Mouse (Mus musculus) kidney, embryonic 14.5 days (tissue): Measurements from ENCODE around the gene Abcb1a. TPM values are rescaled to one million over a fixed set of nuclear protein-coding genes. Genes with fewer than 3 reads are reported as not detected.

Source experiments
- ATAC-seq: fragments of 200-750 bp; cut with Nextera tagmentation; 2 replicates; pipeline ENCODE4 v1.8.0; 2017; ENCODE audit warnings: moderate number of reproducible peaks, mild to moderate bottlenecking, moderate TSS enrichment, moderate library complexity; ENCODE audit not compliant: low FRiP score, low TSS enrichment
- H3K27ac ChIP-seq: fragments of 300-500 bp; sonication (generic); 2 replicates; pipeline ENCODE4 v1.5.1; 2014; ENCODE audit warnings: low read depth, mild to moderate bottlenecking, low read length, moderate library complexity, mixed read lengths
- H3K27me3 ChIP-seq: fragments of 300-500 bp; sonication (generic); 2 replicates; pipeline ENCODE4 v1.6.1; 2014; ENCODE audit warnings: mild to moderate bottlenecking, low read length; ENCODE audit not compliant: control insufficient read depth, insufficient read depth
- H3K36me3 ChIP-seq: fragments of 300-500 bp; sonication (generic); 2 replicates; pipeline ENCODE4 v1.6.1; 2014; ENCODE audit warnings: low read length, mixed read lengths; ENCODE audit not compliant: control insufficient read depth, insufficient read depth
- H3K4me1 ChIP-seq: fragments of 300-500 bp; sonication (generic); 2 replicates; pipeline ENCODE4 v1.6.1; 2014; ENCODE audit warnings: low read length, mixed read lengths; ENCODE audit not compliant: control insufficient read depth, insufficient read depth
- H3K4me2 ChIP-seq: fragments of 300-500 bp; sonication (generic); replicated peaks from 2 replicates; pipeline ENCODE4 v1.6.1; 2014; ENCODE audit warnings: low read depth, mild to moderate bottlenecking, low read length
- H3K4me3 ChIP-seq: fragments of 300-500 bp; sonication (generic); 2 replicates; pipeline ENCODE4 v1.5.1; 2014; ENCODE audit warnings: mild to moderate bottlenecking, low read length
- H3K9ac ChIP-seq: fragments of 300-500 bp; sonication (generic); 2 replicates; pipeline ENCODE4 v1.6.1; 2014; ENCODE audit warnings: low read depth, mild to moderate bottlenecking, low read length, moderate library complexity
- H3K9me3 ChIP-seq: fragments of 300-500 bp; sonication (generic); 2 replicates; pipeline ENCODE4 v1.6.1; 2016; ENCODE audit warnings: low read length; ENCODE audit not compliant: control insufficient read depth
- WGBS: fragments of 180-500 bp; shearing (Covaris S2); extraction: QIAGEN DNeasy Blood & Tissue Kit; methylation state at CpG from one replicate; pipeline ENCODE4 v1.1.7; 2014; 5-methylcytosine and 5-hydroxymethylcytosine counted together
- polyA plus RNA-seq: library from polyadenylated mRNA; unstranded; fragments of >200 nt; fragmentation: Nextera tagmentation; extraction: Ambion mirVana; gene quantifications from 2 replicates; pipeline ENCODE4 v1.2.1, GENCODE M21; 2014

The Abcb1a gene
- polyA plus RNA-seq = 0.14 and 0.46 TPM in 2 replicates

GRCm38 (mm10) chr5:8659911-8660737 lies at the start of gene Abcb1a:
TSS of gene Abcb1a (plus strand) at chr5:8660077.
- ATAC-seq = peak; percentile 87
- WGBS = 4% methylated on average over 37 of the region's 37 CpGs
- peak within 1 kb of the TSS; percentile 43 for H3K4me3 ChIP-seq
- H3K27me3 ChIP-seq = no peaks in the 10 kb centered on the region
- H3K9me3 ChIP-seq = no peaks in the 10 kb centered on the region
- no peak within 1 kb of the TSS for H3K27ac ChIP-seq
- H3K9ac ChIP-seq = peak within 1 kb of the TSS; percentile 42
- no peaks in the 10 kb centered on the region for H3K36me3 ChIP-seq
- peak within 1 kb of the TSS; percentile 69 for H3K4me2 ChIP-seq
- H3K4me1 ChIP-seq = no peaks in the 10 kb centered on the region

GRCm38 (mm10) chr5:8622071-8622595 lies 37.7 kb upstream of the Abcb1a start:
- under 1% methylated on average over 35 of the region's 49 CpGs for WGBS

GRCm38 (mm10) chr5:8622596-8623231 lies 37.2 kb upstream of the Abcb1a start, which contains the start of gene Rundc3b:
TSS of gene Rundc3b (minus strand) at chr5:8622952.
- Histone ChIP-seq H3K27me3 (no peaks in the 10 kb centered on the region), H3K27ac (no peak within 1 kb of the TSS), H3K9me3 (no peaks in the 10 kb centered on the region), H3K4me3 (peak within 1 kb of the TSS; percentile 69), H3K4me2 (peak within 1 kb of the TSS; percentile 97), H3K4me1 (no peaks in the 10 kb centered on the region), H3K9ac (peak within 1 kb of the TSS; percentile 62), H3K36me3 (no peaks in the 10 kb centered on the region)
- peak; percentile 99 for ATAC-seq
- under 1% methylated on average over 54 of the region's 74 CpGs for WGBS

More at GRCm38 (mm10) chr5:8622071-8622595, 37.7 kb upstream of the Abcb1a start:
- H3K27ac ChIP-seq = no peak overlapping the region
- peak overlapping the region; percentile 97 for H3K4me2 ChIP-seq
- H3K4me3 ChIP-seq = peak overlapping the region; percentile 69
- peak overlapping the region; percentile 62 for H3K9ac ChIP-seq
- no peaks in the 10 kb centered on the region for H3K27me3 ChIP-seq
- H3K4me1 ChIP-seq = no peaks in the 10 kb centered on the region
- no peaks in the 10 kb centered on the region for H3K9me3 ChIP-seq
- H3K36me3 ChIP-seq = no peaks in the 10 kb centered on the region
- ATAC-seq = peak; percentile 70

GRCm38 (mm10) chr5:8632901-8633300 lies 27.0 kb upstream of the Abcb1a start:
- Histone ChIP-seq H3K4me2 (no peak overlapping the region), H3K27ac (no peak overlapping the region), H3K4me1 (no peaks in the 10 kb centered on the region), H3K27me3 (no peaks in the 10 kb centered on the region), H3K36me3 (no peaks in the 10 kb centered on the region), H3K4me3 (no peak overlapping the region), H3K9me3 (no peaks in the 10 kb centered on the region), H3K9ac (no peak overlapping the region)
- 84% methylated on average over 3 of the region's 3 CpGs for WGBS
- no peak for ATAC-seq

- Histone ChIP-seq H3K4me1 (no peaks in the 10 kb centered on the region), H3K36me3 (no peaks in the 10 kb centered on the region), H3K27ac (no peak overlapping the region), H3K4me2 (no peak overlapping the region), H3K9ac (no peak overlapping the region), H3K9me3 (no peaks in the 10 kb centered on the region), H3K4me3 (no peak overlapping the region), H3K27me3 (no peaks in the 10 kb centered on the region)
- ATAC-seq = no peak
Observed at GRCm38 (mm10) chr5:8634489-8634975, 25.3 kb upstream of the Abcb1a start.

- Histone ChIP-seq H3K4me3 (no peak overlapping the region), H3K9ac (no peak overlapping the region), H3K4me1 (no peaks in the 10 kb centered on the region), H3K27ac (no peak overlapping the region), H3K9me3 (no peaks in the 10 kb centered on the region), H3K36me3 (no peaks in the 10 kb centered on the region), H3K27me3 (no peaks in the 10 kb centered on the region), H3K4me2 (no peak overlapping the region)
- no peak for ATAC-seq
- WGBS = 90% methylated on average over 4 of the region's 4 CpGs
Observed at GRCm38 (mm10) chr5:8648300-8648699, 11.6 kb upstream of the Abcb1a start.

GRCm38 (mm10) chr5:8648774-8649173 lies 11.1 kb upstream of the Abcb1a start:
- no peak overlapping the region for H3K27ac ChIP-seq
- no peak overlapping the region for H3K9ac ChIP-seq
- H3K27me3 ChIP-seq = no peaks in the 10 kb centered on the region
- no peak for ATAC-seq
- no peak overlapping the region for H3K4me2 ChIP-seq
- H3K4me3 ChIP-seq = no peak overlapping the region
- H3K4me1 ChIP-seq = no peaks in the 10 kb centered on the region
- H3K36me3 ChIP-seq = no peaks in the 10 kb centered on the region
- H3K9me3 ChIP-seq = no peaks in the 10 kb centered on the region

- Histone ChIP-seq H3K36me3 (no peaks in the 10 kb centered on the region), H3K27ac (no peak overlapping the region), H3K4me3 (no peak overlapping the region), H3K4me2 (no peak overlapping the region), H3K27me3 (no peaks in the 10 kb centered on the region), H3K9ac (no peak overlapping the region), H3K9me3 (no peaks in the 10 kb centered on the region), H3K4me1 (no peaks in the 10 kb centered on the region)
- no peak for ATAC-seq
- 76% methylated on average over 2 of the region's 2 CpGs for whole genome bisulfite sequencing
Observed at GRCm38 (mm10) chr5:8652085-8652484, 7.8 kb upstream of the Abcb1a start.

GRCm38 (mm10) chr5:8660738-8661151 lies 868 bp downstream of the Abcb1a start:
- Histone ChIP-seq H3K4me2 (peak overlapping the region; percentile 69), H3K36me3 (no peaks in the 10 kb centered on the region), H3K4me3 (peak overlapping the region; percentile 43), H3K9me3 (no peaks in the 10 kb centered on the region), H3K27me3 (no peaks in the 10 kb centered on the region), H3K27ac (no peak overlapping the region), H3K9ac (no peak overlapping the region), H3K4me1 (no peaks in the 10 kb centered on the region)
- 70% methylated on average over 10 of the region's 10 CpGs for WGBS
- no peak for ATAC-seq
